Mouse (Mus musculus) neural tube, embryonic 14.5 days (tissue): ENCODE results near the gene Rbm18. TPM values are rescaled to one million over a fixed set of nuclear protein-coding genes. Genes with fewer than 3 reads are reported as not detected.
"Not testable (repeated sequence)": the region's sequence is repeated elsewhere in the genome, so short reads cannot be mapped to it uniquely, and the experiment has no call there.

Experiments
- ATAC-seq: fragments of 200-750 bp; cut with Nextera tagmentation; 2 replicates; pipeline ENCODE4 v1.8.0; 2017; ENCODE audit warnings: low read depth, mild to moderate bottlenecking, moderate TSS enrichment, moderate library complexity
- H3K27ac ChIP-seq: fragments of 300-500 bp; sonication (generic); 2 replicates; pipeline ENCODE4 v1.5.1; 2014; ENCODE audit warnings: low read depth, mild to moderate bottlenecking, control low read depth, low read length, moderate library complexity, mixed read lengths
- H3K27me3 ChIP-seq: fragments of 300-500 bp; sonication (generic); 2 replicates; pipeline ENCODE4 v1.6.1; 2014; ENCODE audit warnings: low read length; ENCODE audit not compliant: control insufficient read depth, insufficient read depth
- H3K36me3 ChIP-seq: fragments of 300-500 bp; sonication (generic); 2 replicates; pipeline ENCODE4 v1.6.1; 2014; ENCODE audit warnings: low read length, mixed read lengths; ENCODE audit not compliant: control insufficient read depth, insufficient read depth
- H3K4me1 ChIP-seq: fragments of 300-500 bp; sonication (generic); 2 replicates; pipeline ENCODE4 v1.6.1; 2014; ENCODE audit warnings: low read length; ENCODE audit not compliant: control insufficient read depth, insufficient read depth
- H3K4me2 ChIP-seq: fragments of 300-500 bp; sonication (generic); 2 replicates; pipeline ENCODE4 v1.6.1; 2014; ENCODE audit warnings: mild to moderate bottlenecking, low read depth, low read length, control low read depth
- H3K4me3 ChIP-seq: fragments of 300-500 bp; sonication (generic); 2 replicates; pipeline ENCODE4 v1.5.1; 2014; ENCODE audit warnings: low read depth, low read length, control low read depth, mixed read lengths
- H3K9ac ChIP-seq: fragments of 300-500 bp; sonication (generic); replicated peaks from 2 replicates; pipeline ENCODE4 v1.6.1; 2014; ENCODE audit warnings: low read depth, mild to moderate bottlenecking, control low read depth, low read length, mixed read lengths
- H3K9me3 ChIP-seq: fragments of 300-500 bp; sonication (generic); 2 replicates; pipeline ENCODE4 v1.6.1; 2016; ENCODE audit warnings: low read length; ENCODE audit not compliant: control insufficient read depth
- WGBS: fragments of 180-500 bp; shearing (Covaris S2); extraction: QIAGEN DNeasy Blood & Tissue Kit; methylation state at CpG from one replicate; pipeline ENCODE4 v1.1.7; 2014; 5-methylcytosine and 5-hydroxymethylcytosine counted together
- polyA plus RNA-seq: library from polyadenylated mRNA; unstranded; fragments of >200 nt; fragmentation: Nextera tagmentation; extraction: Ambion mirVana; gene quantifications from 2 replicates; pipeline ENCODE4 v1.2.1, GENCODE M21; 2014

The Rbm18 gene
- polyA plus RNA-seq, 1 experiment from 2014 or later = 138 TPM

GRCm38 (mm10) chr2:36167990-36168618, 31.5 kb upstream of the Rbm18 start:
- H3K9me3 ChIP-seq = no peaks in the 10 kb centered on the region
- no peak for ATAC-seq
- 77% methylated on average over 1 of the region's 1 CpGs for WGBS
- H3K27me3 ChIP-seq = no peaks in the 10 kb centered on the region
- no peaks in the 10 kb centered on the region for H3K36me3 ChIP-seq
- H3K9ac ChIP-seq = no peak overlapping the region
- no peak overlapping the region for H3K27ac ChIP-seq
- H3K4me2 ChIP-seq = no peak overlapping the region
- H3K4me3 ChIP-seq = no peak overlapping the region
- H3K4me1 ChIP-seq = no peaks in the 10 kb centered on the region

- Histone ChIP-seq H3K4me2 (no peak overlapping the region), H3K4me1 (no peaks in the 10 kb centered on the region), H3K4me3 (no peak overlapping the region), H3K27me3 (no peaks in the 10 kb centered on the region), H3K9me3 (no peaks in the 10 kb centered on the region), H3K27ac (no peak overlapping the region), H3K9ac (no peak overlapping the region), H3K36me3 (peaks cover 12% of the 10 kb centered on the region)
- no peak for ATAC-seq
- 93% methylated on average over 4 of the region's 4 CpGs for WGBS
These were observed 22.8 kb upstream of the Rbm18 start for GRCm38 (mm10) chr2:36159336-36159735.

GRCm38 (mm10) chr2:36157461-36157860, 20.9 kb upstream of the Rbm18 start:
- no peaks in the 10 kb centered on the region for H3K27me3 ChIP-seq
- ATAC-seq = no peak
- H3K4me2 ChIP-seq = no peak overlapping the region
- no peak overlapping the region for H3K4me3 ChIP-seq
- H3K9me3 ChIP-seq = no peaks in the 10 kb centered on the region
- H3K27ac ChIP-seq = no peak overlapping the region
- WGBS = 97% methylated on average over 1 of the region's 1 CpGs
- peaks cover 19% of the 10 kb centered on the region for H3K36me3 ChIP-seq
- H3K4me1 ChIP-seq = no peaks in the 10 kb centered on the region
- H3K9ac ChIP-seq = no peak overlapping the region

GRCm38 (mm10) chr2:36152401-36152800, 15.8 kb upstream of the Rbm18 start:
- H3K27ac ChIP-seq, H3K9me3 ChIP-seq, H3K4me2 ChIP-seq, H3K4me3 ChIP-seq, H3K4me1 ChIP-seq, H3K27me3 ChIP-seq, H3K9ac ChIP-seq, ATAC-seq: not testable (repeated sequence)
- 98% methylated on average over 4 of the region's 4 CpGs for WGBS
- H3K36me3 ChIP-seq = peaks cover 11% of the 10 kb centered on the region

- H3K9ac ChIP-seq = no peak overlapping the region
- H3K4me2 ChIP-seq = no peak overlapping the region
- H3K4me3 ChIP-seq = no peak overlapping the region
- ATAC-seq = no peak
- peaks cover 3% of the 10 kb centered on the region for H3K36me3 ChIP-seq
- 88% methylated on average over 7 of the region's 7 CpGs for WGBS
- H3K9me3 ChIP-seq = no peaks in the 10 kb centered on the region
- no peaks in the 10 kb centered on the region for H3K4me1 ChIP-seq
- no peak overlapping the region for H3K27ac ChIP-seq
- H3K27me3 ChIP-seq = no peaks in the 10 kb centered on the region
These were observed 12.3 kb upstream of the Rbm18 start for GRCm38 (mm10) chr2:36148876-36149365.

GRCm38 (mm10) chr2:36139096-36139495, 2.5 kb upstream of the Rbm18 start:
- no peaks in the 10 kb centered on the region for H3K9me3 ChIP-seq
- 79% methylated on average over 2 of the region's 2 CpGs for WGBS
- no peak for ATAC-seq

DNA sequence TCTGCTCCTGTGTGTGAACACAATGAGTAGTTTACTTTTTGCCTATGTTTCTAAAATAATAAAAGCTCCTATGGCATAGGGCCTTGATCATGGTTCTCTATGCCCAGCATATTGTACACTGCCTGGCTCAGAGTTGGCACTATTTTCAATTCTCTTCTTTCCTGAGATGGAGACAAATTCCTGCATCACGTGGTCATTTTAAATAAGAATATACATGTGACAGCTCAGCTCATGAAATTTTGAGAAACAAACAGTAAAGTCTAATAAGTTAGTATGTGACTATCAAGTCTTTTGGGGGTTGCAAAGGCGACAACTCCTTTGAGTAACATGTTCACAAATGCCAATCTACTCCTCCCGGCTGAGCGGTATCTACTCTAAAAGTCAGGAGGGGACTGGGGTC, 686 bp downstream of the Rbm18 start:
- peak overlapping the region; percentile 74 for H3K27ac ChIP-seq
- H3K9ac ChIP-seq = peak overlapping the region; percentile 67
- peak overlapping the region; percentile 66 for H3K4me3 ChIP-seq
- peaks cover 6% of the 10 kb centered on the region; the same call in 1 of the 2 replicates for H3K4me1 ChIP-seq
- peak overlapping the region; percentile 79 for H3K4me2 ChIP-seq
- H3K27me3 ChIP-seq = no peaks in the 10 kb centered on the region
- no peak for ATAC-seq
- H3K36me3 ChIP-seq = peaks cover 14% of the 10 kb centered on the region
- no peaks in the 10 kb centered on the region for H3K9me3 ChIP-seq
- WGBS = under 1% methylated on average over 4 of the region's 4 CpGs

More at GRCm38 (mm10) chr2:36139096-36139495, 2.5 kb upstream of the Rbm18 start:
- Histone ChIP-seq H3K4me2 (no peak overlapping the region), H3K36me3 (peaks cover 4% of the 10 kb centered on the region; the same call in 1 of the 2 replicates), H3K4me3 (no peak overlapping the region), H3K9ac (no peak overlapping the region), H3K27me3 (no peaks in the 10 kb centered on the region), H3K27ac (no peak overlapping the region), H3K4me1 (peaks cover 6% of the 10 kb centered on the region; the same call in 1 of the 2 replicates)

DNA sequence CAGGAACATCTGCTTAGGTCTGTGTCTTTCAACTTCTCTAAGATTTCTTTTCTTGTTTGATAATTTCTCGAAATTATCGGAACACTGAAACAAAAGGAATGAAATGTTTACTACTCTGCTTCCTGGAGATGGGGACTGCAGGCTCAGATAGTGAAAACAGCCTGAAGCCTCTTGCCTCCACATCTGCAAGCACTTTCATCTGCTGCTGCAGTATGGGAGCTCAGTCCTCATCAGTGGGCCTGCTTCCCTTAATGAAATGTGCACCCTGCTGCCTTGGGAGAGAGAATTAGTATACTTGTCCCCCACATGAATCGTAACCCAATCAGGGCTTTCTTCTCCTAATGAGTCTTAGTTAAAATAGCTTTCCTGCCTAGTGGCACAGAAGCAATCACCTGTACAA, 7.5 kb downstream of the Rbm18 start:
- Histone ChIP-seq H3K27ac (no peak overlapping the region), H3K27me3 (no peaks in the 10 kb centered on the region), H3K4me1 (no peaks in the 10 kb centered on the region), H3K4me3 (no peak overlapping the region), H3K36me3 (peaks cover 38% of the 10 kb centered on the region), H3K9ac (no peak overlapping the region), H3K4me2 (no peak overlapping the region), H3K9me3 (no peaks in the 10 kb centered on the region)
- ATAC-seq = no peak
- WGBS = 86% methylated on average over 3 of the region's 3 CpGs

DNA sequence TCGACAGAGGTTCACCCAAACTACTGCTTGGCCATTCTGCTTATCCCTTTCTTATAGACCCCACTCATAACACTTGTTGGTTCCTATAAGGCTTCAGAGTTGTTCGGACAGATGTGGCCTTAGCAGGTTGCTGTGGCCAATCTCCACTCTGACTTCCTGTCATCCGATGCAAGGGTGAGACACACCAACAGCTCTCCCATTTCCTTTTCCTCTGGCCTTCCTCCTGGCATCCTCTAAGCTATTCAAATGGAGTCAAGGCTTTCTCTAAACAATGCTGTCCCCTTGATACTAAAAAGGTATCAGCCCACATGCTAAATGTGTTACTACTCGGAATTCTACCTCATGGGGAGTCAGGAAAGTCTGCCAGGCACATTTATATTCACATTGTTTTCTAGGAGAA, 8.6 kb downstream of the Rbm18 start:
- no peaks in the 10 kb centered on the region for H3K4me1 ChIP-seq
- no peak for ATAC-seq
- H3K4me3 ChIP-seq = no peak overlapping the region
- 79% methylated on average over 4 of the region's 4 CpGs for WGBS
- no peaks in the 10 kb centered on the region for H3K9me3 ChIP-seq
- H3K9ac ChIP-seq = no peak overlapping the region
- peaks cover 41% of the 10 kb centered on the region for H3K36me3 ChIP-seq
- no peak overlapping the region for H3K27ac ChIP-seq
- no peak overlapping the region for H3K4me2 ChIP-seq
- H3K27me3 ChIP-seq = no peaks in the 10 kb centered on the region
